Mouse (Mus musculus): ENCODE measurements at regions not wholly inside any gene's neighbourhood (a gene's known extent, or its start where the extent isn't known, plus 50 kb on each side); places are given as distances from the start of the nearest gene placed in this dataset.

GRCm38 (mm10) chr3:141279041-141279554 lies 66.9 kb upstream of the Pdha2 start:
- no peaks in the 10 kb centered on the region for H3K9me3 ChIP-seq (ENCODE audit: low read length)
- no peak for DNase-seq (ENCODE audit: low spot score)
- 86% methylated on average over 7 of the region's 7 CpGs for WGBS
- ATAC-seq (ENCODE audit: low FRiP score) = no peak
- no peak for TF ChIP-seq CTCF (IDR thresholded peaks at IDR 0.05)
- no peaks in the 10 kb centered on the region for H3K36me3 ChIP-seq (ENCODE audit: insufficient read depth, low read length)
- no peak overlapping the region for H3K4me3 ChIP-seq (ENCODE audit: low read depth, low read length)
- H3K9ac ChIP-seq (replicated peaks; ENCODE audit: low read length, poor library complexity, severe bottlenecking) = no peak overlapping the region
- H3K27ac ChIP-seq (ENCODE audit: low read depth, low read length) = no peak overlapping the region
- H3K4me1 ChIP-seq (ENCODE audit: insufficient read depth, low read length) = no peaks in the 10 kb centered on the region
- H3K4me2 ChIP-seq (ENCODE audit: low read depth, low read length, poor library complexity, severe bottlenecking) = no peak overlapping the region
- no peaks in the 10 kb centered on the region for H3K27me3 ChIP-seq (ENCODE audit: insufficient read depth, low read length)

GRCm38 (mm10) chr3:141293802-141294201 lies 81.6 kb upstream of the Pdha2 start:
- no peak for ATAC-seq (ENCODE audit: low FRiP score)
- 91% methylated on average over 2 of the region's 2 CpGs for WGBS
- Histone ChIP-seq H3K27ac (ENCODE audit: low read depth, low read length) (no peak overlapping the region), H3K4me2 (ENCODE audit: low read depth, low read length, poor library complexity, severe bottlenecking) (no peak overlapping the region), H3K4me3 (ENCODE audit: low read depth, low read length) (no peak overlapping the region), H3K36me3 (ENCODE audit: insufficient read depth, low read length) (no peaks in the 10 kb centered on the region), H3K9ac (replicated peaks; ENCODE audit: low read length, poor library complexity, severe bottlenecking) (no peak overlapping the region), H3K4me1 (ENCODE audit: insufficient read depth, low read length) (no peaks in the 10 kb centered on the region), H3K9me3 (ENCODE audit: low read length) (no peaks in the 10 kb centered on the region), H3K27me3 (ENCODE audit: insufficient read depth, low read length) (no peaks in the 10 kb centered on the region)
- no peak for TF ChIP-seq CTCF (IDR thresholded peaks at IDR 0.05)
- no peak for DNase-seq (ENCODE audit: low spot score)

- H3K36me3 ChIP-seq (ENCODE audit: insufficient read depth, low read length) = no peaks in the 10 kb centered on the region
- H3K9ac ChIP-seq (replicated peaks; ENCODE audit: low read length, poor library complexity, severe bottlenecking) = no peak overlapping the region
- H3K4me2 ChIP-seq (ENCODE audit: low read depth, low read length, poor library complexity, severe bottlenecking) = no peak overlapping the region
- DNase-seq (ENCODE audit: low spot score) (no peak), ATAC-seq (ENCODE audit: low FRiP score) (no peak)
- H3K27me3 ChIP-seq (ENCODE audit: insufficient read depth, low read length) = no peaks in the 10 kb centered on the region
- no peak overlapping the region for H3K4me3 ChIP-seq (ENCODE audit: low read depth, low read length)
- H3K4me1 ChIP-seq (ENCODE audit: insufficient read depth, low read length) = no peaks in the 10 kb centered on the region
- no peak overlapping the region for H3K27ac ChIP-seq (ENCODE audit: low read depth, low read length)
- TF ChIP-seq CTCF (IDR thresholded peaks at IDR 0.05) = no peak
- no peaks in the 10 kb centered on the region for H3K9me3 ChIP-seq (ENCODE audit: low read length)
These were observed 84.7 kb upstream of the Pdha2 start for GRCm38 (mm10) chr3:141296897-141297296.

GRCm38 (mm10) chr3:141299749-141300148 lies 87.6 kb upstream of the Pdha2 start:
- Histone ChIP-seq H3K4me3 (ENCODE audit: low read depth, low read length) (no peak overlapping the region), H3K4me2 (ENCODE audit: low read depth, low read length, poor library complexity, severe bottlenecking) (no peak overlapping the region), H3K9me3 (ENCODE audit: low read length) (no peaks in the 10 kb centered on the region), H3K27ac (ENCODE audit: low read depth, low read length) (no peak overlapping the region), H3K4me1 (ENCODE audit: insufficient read depth, low read length) (no peaks in the 10 kb centered on the region), H3K9ac (replicated peaks; ENCODE audit: low read length, poor library complexity, severe bottlenecking) (no peak overlapping the region), H3K27me3 (ENCODE audit: insufficient read depth, low read length) (no peaks in the 10 kb centered on the region), H3K36me3 (ENCODE audit: insufficient read depth, low read length) (no peaks in the 10 kb centered on the region)
- ATAC-seq (ENCODE audit: low FRiP score) = no peak
- TF ChIP-seq CTCF (IDR thresholded peaks at IDR 0.05) = no peak
- WGBS = 78% methylated on average over 1 of the region's 1 CpGs
- DNase-seq (ENCODE audit: low spot score) = no peak

- Histone ChIP-seq H3K4me2 (ENCODE audit: low read depth, low read length, poor library complexity, severe bottlenecking) (no peak overlapping the region), H3K4me3 (ENCODE audit: low read depth, low read length) (no peak overlapping the region), H3K27me3 (ENCODE audit: insufficient read depth, low read length) (no peaks in the 10 kb centered on the region), H3K36me3 (ENCODE audit: insufficient read depth, low read length) (no peaks in the 10 kb centered on the region), H3K27ac (ENCODE audit: low read depth, low read length) (no peak overlapping the region), H3K4me1 (ENCODE audit: insufficient read depth, low read length) (no peaks in the 10 kb centered on the region), H3K9ac (replicated peaks; ENCODE audit: low read length, poor library complexity, severe bottlenecking) (no peak overlapping the region), H3K9me3 (ENCODE audit: low read length) (no peaks in the 10 kb centered on the region)
- no peak for TF ChIP-seq CTCF (IDR thresholded peaks at IDR 0.05)
- no peak for DNase-seq (ENCODE audit: low spot score)
- no peak for ATAC-seq (ENCODE audit: low FRiP score)
These were observed 121.5 kb upstream of the Pdha2 start for GRCm38 (mm10) chr3:141333517-141334113.

- H3K36me3 ChIP-seq (ENCODE audit: insufficient read depth, low read length) = no peaks in the 10 kb centered on the region
- H3K9me3 ChIP-seq (ENCODE audit: low read length) = no peaks in the 10 kb centered on the region
- H3K27me3 ChIP-seq (ENCODE audit: insufficient read depth, low read length) = no peaks in the 10 kb centered on the region
- DNase-seq (ENCODE audit: low spot score) = peak; percentile 26
- no peaks in the 10 kb centered on the region for H3K4me1 ChIP-seq (ENCODE audit: insufficient read depth, low read length)
- no peak overlapping the region for H3K4me3 ChIP-seq (ENCODE audit: low read depth, low read length)
- H3K9ac ChIP-seq (replicated peaks; ENCODE audit: low read length, poor library complexity, severe bottlenecking) = no peak overlapping the region
- WGBS = 57% methylated on average over 9 of the region's 9 CpGs
- no peak overlapping the region for H3K4me2 ChIP-seq (ENCODE audit: low read depth, low read length, poor library complexity, severe bottlenecking)
- ATAC-seq (ENCODE audit: low FRiP score) = no peak
- H3K27ac ChIP-seq (ENCODE audit: low read depth, low read length) = no peak overlapping the region
- no peak for TF ChIP-seq CTCF (IDR thresholded peaks at IDR 0.05)
These were observed 126.2 kb upstream of the Pdha2 start for GRCm38 (mm10) chr3:141338224-141338982.

Measured in midbrain, postnatal 0 days (tissue).